Mouse (Mus musculus): ENCODE measurements around the gene Rab7. TPM values are rescaled to one million over a fixed set of nuclear protein-coding genes. Genes with fewer than 3 reads are reported as not detected.

Gene Rab7
- total RNA-seq, 2 experiments from 2014 or later: 306 to 313 TPM

GRCm38 (mm10) chr6:88054081-88054835 lies 9.2 kb upstream of the Rab7 start:
- no peak for DNase-seq (ENCODE audit: low spot score in 2 of 2)

- DNase-seq (ENCODE audit: low spot score in 2 of 2): no peak
Observed at GRCm38 (mm10) chr6:88053228-88054080, 8.4 kb upstream of the Rab7 start.

- no peak for DNase-seq (ENCODE audit: low spot score in 2 of 2)
Observed at GRCm38 (mm10) chr6:88051206-88051605, 6.1 kb upstream of the Rab7 start.

GRCm38 (mm10) chr6:88049008-88049407 lies 3.9 kb upstream of the Rab7 start:
- DNase-seq (ENCODE audit: low spot score in 2 of 2): no peak

- no peak for DNase-seq (ENCODE audit: low spot score in 2 of 2)
Observed at GRCm38 (mm10) chr6:88047853-88048252, 2.8 kb upstream of the Rab7 start.

- DNase-seq (ENCODE audit: low spot score in 2 of 2): no peak
Observed at GRCm38 (mm10) chr6:88045406-88045766, 316 bp upstream of the Rab7 start.

- no peak for DNase-seq (ENCODE audit: low spot score in 2 of 2)
Observed at GRCm38 (mm10) chr6:88044234-88044576, 865 bp downstream of the Rab7 start.

GRCm38 (mm10) chr6:88042336-88042735 lies 2.7 kb downstream of the Rab7 start:
- DNase-seq (ENCODE audit: low spot score in 2 of 2): no peak

GRCm38 (mm10) chr6:88041221-88041620 lies 3.8 kb downstream of the Rab7 start:
- no peak for DNase-seq (ENCODE audit: low spot score in 2 of 2)

GRCm38 (mm10) chr6:88039426-88039825 lies 5.6 kb downstream of the Rab7 start:
- no peak for DNase-seq (ENCODE audit: low spot score in 2 of 2)

GRCm38 (mm10) chr6:88037471-88038045 lies 7.5 kb downstream of the Rab7 start:
- DNase-seq (ENCODE audit: low spot score in 2 of 2): no peak

- DNase-seq (ENCODE audit: low spot score in 2 of 2): no peak
Observed at GRCm38 (mm10) chr6:88033504-88033903, 11.6 kb downstream of the Rab7 start.

- DNase-seq (ENCODE audit: low spot score in 2 of 2): no peak
Observed at GRCm38 (mm10) chr6:88030432-88030831, 14.6 kb downstream of the Rab7 start.

- peak; percentile 23 to 48 for DNase-seq (ENCODE audit: low spot score in 2 of 2)
Observed at GRCm38 (mm10) chr6:88027390-88027789, 17.7 kb downstream of the Rab7 start.

- no peak for DNase-seq (ENCODE audit: low spot score in 2 of 2)
Observed at GRCm38 (mm10) chr6:88023316-88023890, 21.7 kb downstream of the Rab7 start.

- no peak for DNase-seq (ENCODE audit: low spot score in 2 of 2)
Observed at GRCm38 (mm10) chr6:88019154-88019553, 25.9 kb downstream of the Rab7 start.

- no peak for DNase-seq (ENCODE audit: low spot score in 2 of 2)
Observed at GRCm38 (mm10) chr6:88017821-88018220, 27.2 kb downstream of the Rab7 start.

GRCm38 (mm10) chr6:88015797-88016196 lies 29.3 kb downstream of the Rab7 start:
- DNase-seq (ENCODE audit: low spot score in 2 of 2): no peak

- DNase-seq (ENCODE audit: low spot score in 2 of 2): no peak
Observed at GRCm38 (mm10) chr6:88013456-88013855, 31.6 kb downstream of the Rab7 start.

GRCm38 (mm10) chr6:88012601-88013000 lies 32.5 kb downstream of the Rab7 start:
- no peak for DNase-seq (ENCODE audit: low spot score in 2 of 2)

- DNase-seq (ENCODE audit: low spot score in 2 of 2): peak in 1 of 2 experiments; percentile 43
Observed at GRCm38 (mm10) chr6:88011106-88011505, 34.0 kb downstream of the Rab7 start.

- DNase-seq (ENCODE audit: low spot score in 2 of 2): no peak
Observed at GRCm38 (mm10) chr6:88009209-88009608, 35.9 kb downstream of the Rab7 start.

Measured in layer of hippocampus, postnatal 14 days (tissue).